Mouse (Mus musculus) kidney, postnatal 10 days (tissue): Measurements from ENCODE around the gene Csnk1d.

Experiments used
- DNase-seq: peaks from one replicate; pipeline ENCODE4 v3.0.0; 2021; ENCODE audit warnings: mixed read lengths

Gene Csnk1d

DNA sequence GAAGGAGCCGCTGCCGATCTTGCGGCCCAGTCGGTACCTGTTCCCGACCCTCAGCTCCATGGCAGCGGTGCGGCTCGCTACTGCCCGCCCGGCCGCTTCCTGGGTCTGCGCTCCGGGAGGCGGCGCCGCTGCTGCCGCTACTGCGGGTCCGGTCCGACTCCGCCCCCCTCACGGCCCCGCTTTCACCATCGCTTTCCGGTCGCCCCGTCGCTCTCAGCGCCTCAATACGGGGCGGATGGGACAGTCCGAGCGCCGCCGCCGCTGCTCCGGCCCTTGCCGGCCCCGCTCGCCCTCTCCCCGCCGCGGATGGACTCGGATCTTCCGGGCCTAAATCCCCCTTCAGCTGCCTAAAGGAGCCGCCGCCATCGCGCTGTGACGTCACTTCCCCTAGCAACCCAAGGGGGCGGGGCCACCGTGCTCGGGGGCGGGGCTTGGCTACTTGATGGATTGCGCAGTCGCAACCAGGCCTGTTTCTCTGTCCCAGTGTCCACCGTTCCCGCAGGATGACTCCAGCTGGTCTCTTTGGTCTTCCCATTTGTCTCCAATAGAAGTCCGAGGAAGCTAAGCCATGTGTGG, at the start of gene Csnk1d:
Gene Csnk1d (minus strand): TSS at position 380 of the 576 bp plus-strand sequence.
- DNase-seq, result peak; percentile 100

DNA sequence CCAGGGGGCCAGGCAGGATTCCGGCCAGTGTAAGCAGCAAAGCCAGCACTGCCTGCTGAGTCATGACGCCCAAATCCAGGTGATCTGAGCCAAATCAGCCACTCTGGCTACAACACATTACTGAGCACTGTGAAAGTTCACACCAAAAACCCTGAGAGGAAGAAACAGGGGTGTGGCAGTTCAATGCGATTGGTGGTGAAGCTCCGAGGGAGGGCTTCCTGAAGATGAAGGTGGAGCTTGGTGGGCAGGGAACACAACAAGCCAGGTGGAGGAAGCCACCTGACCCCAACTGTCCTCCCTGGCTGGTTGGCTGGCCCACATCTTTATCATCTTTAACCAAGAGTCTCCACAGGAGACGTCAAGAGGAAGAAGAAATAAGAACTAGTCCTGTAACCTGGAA, 48.2 kb upstream of the Csnk1d start, which contains the start of gene Cd7:
Gene Cd7 (minus strand): TSS at position 117 of the 400 bp plus-strand sequence.
- DNase-seq, result no peak

DNA sequence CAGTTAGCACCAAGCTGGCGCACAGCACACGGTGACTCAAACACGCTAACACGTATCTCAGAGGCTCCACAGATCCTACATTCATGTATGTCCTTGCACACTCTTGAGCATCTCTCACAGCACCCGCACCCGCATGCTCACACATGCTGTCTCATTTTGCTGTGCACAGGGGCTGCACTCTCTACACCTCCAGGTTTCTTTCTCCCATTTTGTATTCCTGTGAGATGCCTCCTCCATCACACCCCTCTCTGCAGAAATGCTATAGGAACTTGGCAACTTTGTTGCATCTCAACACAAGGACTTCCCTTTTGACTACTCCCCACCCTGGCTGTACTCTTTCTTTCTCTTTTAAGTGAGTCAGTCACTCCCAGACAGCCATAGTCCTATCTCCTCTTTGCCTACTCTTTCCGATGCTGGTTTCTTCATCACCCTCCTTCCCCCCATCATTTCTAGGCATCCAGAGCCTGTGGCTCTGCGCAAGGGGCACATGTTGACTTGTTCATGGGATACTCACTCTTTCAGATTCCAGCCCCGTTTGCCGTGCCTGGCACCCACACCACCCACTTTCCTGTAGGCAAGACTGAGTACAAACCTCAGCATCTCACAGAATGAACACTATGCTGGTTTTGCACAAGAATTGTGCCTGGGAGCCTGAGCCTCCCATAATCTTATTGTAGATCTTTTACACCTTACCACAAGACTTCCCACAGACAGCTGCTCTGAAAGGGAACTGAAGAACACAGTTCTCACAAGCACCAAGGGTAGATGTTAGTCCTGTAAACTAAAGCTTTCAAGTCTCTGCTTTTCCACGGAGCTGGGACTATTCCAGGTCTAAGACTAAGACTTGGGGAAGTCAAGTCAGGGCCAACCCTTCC, 47.5 kb upstream of the Csnk1d start:
- no peak for DNase-seq

DNA sequence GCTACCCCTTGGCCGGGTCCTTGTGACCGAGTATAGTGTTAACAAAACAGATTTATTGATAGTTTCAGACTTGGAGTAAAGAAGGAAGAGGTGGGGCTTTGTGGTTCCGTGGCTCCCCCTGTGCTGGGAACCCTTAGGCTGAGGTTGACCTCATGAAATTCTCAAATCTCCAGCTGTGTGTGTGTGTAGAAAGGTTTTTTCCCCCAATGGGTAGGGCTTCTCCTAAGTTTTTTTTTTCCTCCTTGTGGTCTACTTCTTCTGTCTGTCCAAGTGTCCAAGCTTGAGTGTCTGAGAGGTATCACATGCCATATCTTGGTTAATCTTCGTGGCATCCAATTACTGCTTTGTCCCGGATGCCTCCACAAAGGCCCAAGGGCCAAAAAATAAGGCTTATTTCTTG, 42.0 kb upstream of the Csnk1d start:
- no peak for DNase-seq

- no peak for DNase-seq
These were observed 36.1 kb upstream of the Csnk1d start for GRCm38 (mm10) chr11:121027259-121027658.

GRCm38 (mm10) chr11:121024163-121024562, 33.0 kb upstream of the Csnk1d start:
- DNase-seq, result no peak

GRCm38 (mm10) chr11:121019501-121019900, 28.4 kb upstream of the Csnk1d start:
- no peak for DNase-seq

GRCm38 (mm10) chr11:121017703-121018102, 26.6 kb upstream of the Csnk1d start:
- peak; percentile 86 for DNase-seq

DNA sequence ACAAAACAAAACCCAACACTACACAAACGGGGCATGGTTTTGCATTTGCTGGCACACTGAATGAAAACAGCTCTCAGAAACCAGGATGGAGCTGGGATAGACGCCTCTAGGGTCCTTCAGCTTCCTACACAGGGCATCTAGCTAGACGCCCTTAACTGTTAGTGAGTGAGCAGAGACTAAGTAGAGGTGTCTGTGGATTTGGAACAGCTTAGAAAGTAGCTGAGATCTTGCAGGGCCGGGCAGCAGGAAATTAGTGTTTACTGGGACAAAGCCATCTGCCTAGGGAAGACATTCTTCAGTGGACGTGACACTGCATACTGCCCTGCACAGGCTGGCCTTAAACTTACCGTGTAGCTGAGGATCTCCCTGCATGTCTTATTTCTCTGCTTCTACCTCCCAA, 24.3 kb upstream of the Csnk1d start:
- DNase-seq, result no peak

GRCm38 (mm10) chr11:121014896-121015300, 23.8 kb upstream of the Csnk1d start:
- peak; percentile 47 for DNase-seq

GRCm38 (mm10) chr11:121013656-121014055, 22.5 kb upstream of the Csnk1d start:
- no peak for DNase-seq

GRCm38 (mm10) chr11:121010044-121010755, 19.1 kb upstream of the Csnk1d start:
- no peak for DNase-seq

DNA sequence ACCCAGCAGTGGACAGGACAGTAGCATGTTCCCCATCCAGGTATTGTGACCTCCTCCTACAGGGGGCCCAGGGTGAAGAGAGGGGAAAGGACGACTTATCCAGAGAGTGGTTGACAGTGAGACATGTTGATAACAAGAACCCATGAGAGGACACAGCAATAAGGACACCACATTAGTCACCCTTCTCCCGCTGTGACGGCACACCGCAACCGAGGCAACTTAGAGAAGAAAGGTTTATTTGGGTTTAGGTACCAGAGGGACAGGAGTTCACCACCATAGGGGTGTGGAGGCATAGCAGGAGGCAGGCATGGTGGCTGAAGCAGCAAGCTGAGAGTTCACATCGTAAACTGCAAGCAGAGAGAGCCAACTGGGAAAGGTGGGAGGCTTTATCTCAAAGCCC, 15.1 kb upstream of the Csnk1d start:
- no peak for DNase-seq

DNA sequence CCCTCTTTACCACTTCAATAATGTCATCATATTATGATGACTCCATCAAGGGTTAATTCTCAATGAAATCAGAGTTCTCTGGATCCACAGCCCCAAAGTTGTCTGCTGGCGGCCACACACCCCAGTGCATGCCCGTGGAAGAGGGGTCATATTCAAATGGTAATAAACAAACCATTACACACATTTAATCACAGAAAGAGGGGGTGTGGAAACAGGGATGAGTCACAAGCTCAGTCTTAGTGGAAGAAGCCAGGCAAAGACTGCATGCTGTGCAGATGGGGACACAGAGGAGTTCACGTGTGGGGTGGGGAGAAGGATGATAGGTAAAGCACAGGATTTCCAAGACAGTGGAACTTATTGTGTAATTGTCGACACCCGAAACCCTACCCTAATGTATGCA, 13.2 kb upstream of the Csnk1d start:
- no peak for DNase-seq

GRCm38 (mm10) chr11:121001966-121002365, 10.8 kb upstream of the Csnk1d start:
- DNase-seq, result peak; percentile 47

DNA sequence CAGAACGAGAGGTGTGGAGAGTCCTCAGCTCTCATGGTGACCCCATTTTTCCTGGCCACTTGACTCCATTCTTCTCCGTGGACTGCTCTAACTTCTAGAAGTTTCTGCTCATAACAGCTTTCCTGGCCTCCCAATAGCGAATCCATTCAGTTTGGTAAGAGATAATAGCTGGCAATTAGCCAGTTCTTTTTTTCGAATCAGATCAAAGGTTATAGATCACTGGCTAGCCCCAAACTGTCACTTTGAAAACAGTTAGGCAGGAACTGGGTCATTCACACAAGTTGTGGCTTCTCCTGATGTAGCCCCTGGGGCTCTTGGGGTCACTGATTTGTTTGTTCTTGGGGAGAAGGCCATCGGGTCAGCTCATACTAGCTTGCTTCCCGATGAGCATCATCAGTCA, 3.6 kb upstream of the Csnk1d start:
- DNase-seq, result no peak

DNA sequence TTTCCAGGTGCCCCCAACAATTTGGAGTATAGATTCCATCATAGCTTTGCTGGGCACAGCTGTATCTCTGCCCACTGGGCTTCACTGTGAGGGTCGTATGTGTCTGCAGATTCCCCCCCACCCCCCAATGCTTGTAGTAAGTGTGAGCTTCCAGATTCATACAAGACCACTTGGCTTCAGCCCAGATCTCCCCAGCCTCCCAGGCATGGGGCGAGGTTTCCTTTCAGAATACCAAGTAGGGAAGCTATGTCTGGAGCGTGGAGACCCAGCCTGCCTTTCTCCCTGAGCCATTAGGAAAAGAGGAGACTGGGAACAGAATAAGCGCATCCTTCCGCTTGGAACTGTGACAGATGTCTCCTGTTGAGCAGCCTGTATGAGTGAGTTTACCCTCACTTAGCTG, 2.5 kb upstream of the Csnk1d start:
- DNase-seq, result peak; percentile 24

DNA sequence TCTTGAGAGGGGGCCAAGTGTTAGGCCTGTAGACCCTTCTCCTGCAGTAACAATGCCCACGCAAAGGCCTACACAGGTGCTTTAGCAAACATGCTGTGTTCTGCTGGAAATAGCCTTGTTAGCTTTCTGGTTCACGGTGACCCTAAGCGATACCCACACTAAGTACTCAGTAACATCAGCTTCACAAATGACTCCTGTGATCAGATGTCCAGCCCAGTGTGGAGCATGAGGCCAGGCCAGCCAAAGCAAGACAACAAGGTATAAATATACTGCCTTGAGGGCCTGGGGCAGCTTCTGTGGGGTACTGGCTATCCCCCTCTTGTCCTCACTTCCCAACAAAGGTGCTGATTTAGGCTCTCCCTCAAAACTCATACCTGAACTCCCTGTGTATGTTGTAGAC, 1.9 kb upstream of the Csnk1d start:
- DNase-seq, result no peak

GRCm38 (mm10) chr11:120991791-120992190, 661 bp upstream of the Csnk1d start:
- DNase-seq, result peak; percentile 22

GRCm38 (mm10) chr11:120990126-120990781, 876 bp downstream of the Csnk1d start:
- peak; percentile 80 for DNase-seq

GRCm38 (mm10) chr11:120989523-120989922, 1.6 kb downstream of the Csnk1d start:
- no peak for DNase-seq

GRCm38 (mm10) chr11:120988410-120988809, 2.7 kb downstream of the Csnk1d start:
- DNase-seq, result no peak

- DNase-seq, result no peak
These were observed 3.5 kb downstream of the Csnk1d start for GRCm38 (mm10) chr11:120987608-120988007.
